Mouse (Mus musculus): Measurements from ENCODE around the gene Adh6a. TPM values are rescaled to one million over a fixed set of nuclear protein-coding genes. Genes with fewer than 3 reads are reported as not detected.
"Not testable (repeated sequence)": the region's sequence is repeated elsewhere in the genome, so short reads cannot be mapped to it uniquely, and the experiment has no call there.

Adh6a gene
- total RNA-seq, 4 experiments from 2014 or later, result not detected

- no peak for DNase-seq (ENCODE audit: low spot score)
These were observed 11.9 kb downstream of the Adh6a start for GRCm38 (mm10) chr3:138325001-138325400.

GRCm38 (mm10) chr3:138325466-138325865, 12.4 kb downstream of the Adh6a start:
- DNase-seq (ENCODE audit: low spot score), result no peak

DNA sequence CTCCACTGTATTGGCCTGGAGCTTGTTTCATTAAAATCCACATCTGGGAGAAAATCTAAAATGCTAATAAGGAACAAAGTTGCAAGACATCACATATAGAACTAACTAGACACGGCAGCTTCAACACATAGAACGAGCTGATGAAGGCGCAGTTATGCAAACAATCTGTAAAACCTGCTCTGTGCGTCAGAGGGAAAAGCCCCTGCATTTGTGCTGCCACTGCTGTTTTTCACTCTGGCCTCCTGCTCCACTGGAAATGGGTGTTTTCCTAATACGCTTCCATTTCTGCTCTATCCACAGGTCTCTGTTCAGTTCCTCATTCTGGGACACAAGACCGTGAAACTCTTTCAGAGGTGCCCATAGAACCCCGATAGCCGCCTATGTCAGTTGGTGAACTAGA, 20.8 kb downstream of the Adh6a start:
- no peak for DNase-seq (ENCODE audit: low spot score)

DNA sequence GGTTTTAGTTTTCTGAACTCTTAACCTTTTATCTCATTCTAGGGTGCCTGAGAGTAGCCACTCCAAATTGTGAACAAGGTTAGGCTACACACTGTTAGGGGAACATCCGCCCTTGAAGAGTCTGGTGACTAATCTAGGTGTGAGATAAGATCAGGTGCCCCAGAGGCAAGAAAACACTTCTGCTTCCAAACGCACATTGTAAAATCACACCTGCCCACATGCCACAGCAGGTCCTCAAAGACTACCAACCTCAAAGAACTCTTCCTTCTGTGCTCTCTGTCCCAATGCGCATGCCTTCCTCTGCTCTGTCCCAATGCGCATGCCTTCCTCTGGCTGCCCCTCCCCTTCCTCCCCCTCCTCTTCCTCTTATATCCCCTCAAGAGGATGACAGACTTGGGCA, 21.2 kb downstream of the Adh6a start:
- DNase-seq (ENCODE audit: low spot score), result no peak

GRCm38 (mm10) chr3:138335566-138335965, 22.5 kb downstream of the Adh6a start:
- DNase-seq (ENCODE audit: low spot score), result no peak

GRCm38 (mm10) chr3:138336104-138336754, 23.1 kb downstream of the Adh6a start:
- DNase-seq (ENCODE audit: low spot score), result peak; percentile 32

- DNase-seq (ENCODE audit: low spot score), result no peak
These were observed 28.4 kb downstream of the Adh6a start, which contains the start of gene Adh6b for GRCm38 (mm10) chr3:138341471-138341870. Gene Adh6b, plus strand, starts transcription at chr3:138341775.

GRCm38 (mm10) chr3:138347041-138347440, 34.0 kb downstream of the Adh6a start:
- DNase-seq (ENCODE audit: low spot score), result peak; percentile 5

DNA sequence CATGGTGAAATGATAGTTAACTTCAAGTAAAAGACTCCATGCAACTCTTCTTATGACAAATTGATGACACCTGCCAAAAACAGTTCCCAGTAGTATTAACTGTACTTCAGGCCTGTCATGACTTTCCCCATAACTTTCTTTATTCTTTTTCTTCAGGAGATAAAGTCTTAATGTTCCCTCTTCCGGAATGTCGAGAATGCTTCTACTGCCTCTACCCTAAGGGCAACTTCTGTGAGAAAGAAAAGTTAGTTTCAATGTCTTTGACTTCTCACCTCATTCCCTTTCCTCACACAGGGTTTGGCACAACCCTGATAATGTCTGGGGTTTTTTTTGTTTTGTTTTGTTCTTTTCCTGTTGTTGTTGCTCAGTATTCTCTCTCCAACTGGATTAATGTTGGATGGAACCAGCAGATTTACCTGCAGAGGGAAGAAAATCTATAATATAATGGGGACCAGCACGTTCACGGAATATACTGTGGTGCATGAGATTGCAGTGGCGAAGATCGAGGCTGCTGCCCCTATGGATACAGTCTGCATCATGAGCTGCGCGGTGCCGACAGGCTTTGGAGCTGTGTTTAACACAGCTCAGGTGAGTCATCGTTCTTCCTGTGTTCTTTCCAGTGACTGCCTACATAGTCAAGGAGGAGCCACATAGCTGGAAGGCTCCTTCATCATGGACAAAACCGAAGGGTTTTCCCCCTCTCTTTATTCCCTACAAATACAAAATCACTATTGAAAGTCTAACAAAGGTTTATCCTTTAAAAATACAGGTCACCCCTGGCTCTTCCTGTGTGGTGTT, 39.1 kb downstream of the Adh6a start:
- DNase-seq (ENCODE audit: low spot score), result no peak

DNA sequence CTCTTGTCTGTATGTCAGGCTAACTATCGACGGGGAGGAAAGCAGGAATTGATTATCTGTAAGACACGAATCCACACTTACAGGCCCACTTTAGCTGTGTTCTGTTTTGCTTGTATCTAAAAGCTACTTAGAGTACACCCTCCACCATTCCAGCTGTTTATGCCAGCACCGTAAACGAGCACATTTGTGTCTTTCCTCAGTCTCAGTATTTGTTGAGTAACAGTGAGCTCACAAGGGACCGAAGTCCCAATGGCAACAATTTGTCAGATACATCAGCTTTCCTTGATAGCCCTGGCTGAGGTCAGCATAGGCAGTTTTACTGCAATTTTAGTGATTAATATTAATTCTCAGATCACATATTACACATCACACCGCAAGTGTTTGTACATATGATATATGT, 45.8 kb downstream of the Adh6a start:
- no peak for DNase-seq (ENCODE audit: low spot score)

- no peak for DNase-seq (ENCODE audit: low spot score)
These were observed 47.6 kb downstream of the Adh6a start for GRCm38 (mm10) chr3:138360721-138361120.

GRCm38 (mm10) chr3:138362920-138363319, 49.8 kb downstream of the Adh6a start:
- DNase-seq (ENCODE audit: low spot score), result no peak

DNA sequence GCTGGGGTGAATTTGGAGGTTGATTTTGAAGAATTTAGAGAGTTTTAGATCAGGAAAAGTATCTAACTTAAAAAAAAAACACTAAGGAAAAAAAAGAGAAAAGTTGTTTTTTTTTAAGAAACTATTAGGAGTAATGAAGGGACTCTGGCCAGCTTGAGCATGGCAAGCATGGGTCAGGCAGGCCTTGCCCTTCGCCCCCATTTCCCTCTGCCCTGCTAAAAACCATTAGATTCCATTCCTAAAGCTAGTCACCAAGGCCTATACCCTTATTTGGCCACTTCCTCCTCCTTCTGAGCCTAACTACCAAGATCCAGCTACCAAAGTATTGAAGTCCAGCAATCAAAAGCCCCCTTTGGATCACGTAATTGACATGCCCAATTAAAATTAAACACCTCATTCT, 53.1 kb downstream of the Adh6a start:
- DNase-seq (ENCODE audit: low spot score), result no peak

DNA sequence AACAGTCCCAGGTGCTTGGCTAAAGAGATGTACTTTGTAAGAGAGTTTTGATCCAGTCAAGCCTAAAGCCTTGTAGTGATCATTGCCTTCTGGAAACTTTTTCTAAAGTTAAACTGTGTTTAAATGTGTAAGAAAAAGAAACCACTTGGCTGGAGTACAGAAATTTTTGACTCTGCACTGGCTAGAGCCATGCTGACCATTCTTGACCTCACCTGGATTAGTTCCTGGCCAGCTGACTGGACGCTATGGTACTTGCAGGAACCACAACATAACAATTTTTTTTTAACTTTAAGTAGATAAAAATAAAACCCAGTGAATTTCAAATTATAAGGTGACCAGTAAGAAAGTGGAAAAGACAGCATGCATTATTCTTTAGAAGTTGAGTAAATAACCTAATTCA, 56.5 kb downstream of the Adh6a start:
- no peak for DNase-seq (ENCODE audit: low spot score)

DNA sequence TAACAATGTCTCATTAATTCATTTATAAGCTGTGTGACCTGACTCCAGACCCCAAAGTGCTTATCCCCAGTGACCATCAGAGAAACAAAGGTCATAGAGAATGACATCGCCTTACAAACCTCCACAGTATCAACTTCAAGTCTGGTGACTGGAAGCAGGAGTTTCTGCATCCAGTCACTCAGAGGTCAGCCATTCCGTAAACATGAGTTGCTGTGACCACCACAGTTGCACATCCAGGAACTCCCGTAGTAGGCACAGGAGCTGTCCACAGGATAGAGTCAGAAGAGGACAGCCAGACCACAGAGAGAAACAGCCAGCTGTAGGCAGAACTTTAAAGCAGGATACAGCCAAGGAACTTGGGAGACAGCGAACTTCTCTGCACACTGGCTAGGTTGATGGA, 57.2 kb downstream of the Adh6a start:
- not testable (repeated sequence) for DNase-seq (ENCODE audit: low spot score)

GRCm38 (mm10) chr3:138373920-138374319, 60.8 kb downstream of the Adh6a start:
- no peak for DNase-seq (ENCODE audit: low spot score)

DNA sequence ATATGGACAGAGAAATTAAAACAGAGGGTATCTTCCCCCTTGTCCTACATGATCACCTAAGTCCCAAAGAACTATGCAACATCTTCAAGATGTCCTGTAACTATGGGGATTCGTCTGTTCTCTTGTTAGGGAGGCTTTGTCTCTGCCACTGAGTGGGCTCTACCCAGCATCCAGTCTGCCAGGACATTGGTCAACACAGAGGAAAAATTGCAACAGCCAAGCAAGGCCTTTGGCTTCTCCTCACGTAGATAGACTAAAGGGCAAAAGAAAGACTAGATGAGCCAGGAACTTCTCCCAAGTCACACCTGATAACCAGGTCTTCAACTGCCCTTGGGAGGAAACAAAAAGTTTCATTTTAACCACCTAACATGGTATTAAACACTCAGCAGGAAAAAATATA, 62.1 kb downstream of the Adh6a start:
- DNase-seq (ENCODE audit: low spot score), result no peak

Other genes starting within 250 kb of the Adh6a start
- 10 to 100 TPM; 40.6 to 58.5 (median 50.8) TPM for gene 1110002E22Rik, start 248.2 kb upstream of the Adh6a start, total RNA-seq (2022)
- 1 to 10 TPM in 2 of 4 experiments, under 1 TPM in 2; 0.76 to 1.6 (median 1.1) TPM for gene Gm5105, start 245.9 kb upstream of the Adh6a start, total RNA-seq (2022)
- gene Trmt10a, start 169.8 kb upstream of the Adh6a start, total RNA-seq (2022), result 1 to 10 TPM; 1.1 to 1.9 (median 1.6) TPM
- gene Mttp, start 168.3 kb upstream of the Adh6a start, total RNA-seq (2022), result 1 to 10 TPM; 6.6 to 8.4 (median 7.4) TPM
- gene 4930579F01Rik, start 119.5 kb upstream of the Adh6a start, total RNA-seq (2022), result not detected
- under 1 TPM; 0.11 to 0.81 (median 0.47) TPM for gene Adh7, start 95.5 kb upstream of the Adh6a start, total RNA-seq (2022)
- gene Adh1, start 52.3 kb upstream of the Adh6a start, total RNA-seq (2022), result 10 to 100 TPM; 26.8 to 55.8 (median 33.1) TPM
- 1 to 10 TPM; 1.2 to 2.7 (median 1.6) TPM for gene Adh6b, start 28.5 kb downstream of the Adh6a start, total RNA-seq (2022)
- gene Adh4, start 102.2 kb downstream of the Adh6a start, total RNA-seq (2022), result not detected
- gene Adh5, start 129.8 kb downstream of the Adh6a start, total RNA-seq (2022), result 10 to 100 TPM; 79.6 to 88.4 (median 83.5) TPM
- gene Metap1, start 176.2 kb downstream of the Adh6a start, total RNA-seq (2022), result 10 to 100 TPM; 38.3 to 41.3 (median 40.2) TPM
- gene Eif4e, start 212.9 kb downstream of the Adh6a start, total RNA-seq (2022), result 100 to 1,000 TPM; 177 to 243 (median 205) TPM

Data from heart, adult 8-10 months (tissue).